In the genomic region with DNA sequence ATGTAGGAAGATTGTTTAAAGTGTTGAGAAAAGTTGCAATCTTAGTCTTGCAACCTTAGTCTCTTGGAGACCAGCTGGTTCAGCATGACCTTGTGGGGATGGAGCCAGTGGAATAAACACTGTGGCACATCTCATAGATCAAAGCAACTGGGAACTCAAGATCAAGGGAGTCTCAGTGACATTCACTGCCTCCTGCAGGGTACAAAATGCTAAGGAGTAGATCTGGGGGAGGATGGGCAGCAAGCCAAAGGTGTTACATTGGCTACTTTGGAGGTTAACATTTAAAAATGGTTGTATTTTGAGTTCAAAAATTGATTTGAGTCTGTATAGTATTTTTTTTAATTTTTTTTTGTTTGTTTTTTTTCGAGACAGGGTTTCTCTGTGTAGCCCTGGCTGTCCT, we compare ENCODE assay signal across 13 mouse cellular contexts. TPM values are rescaled to one million over a fixed set of nuclear protein-coding genes. Genes with fewer than 3 reads are reported as not detected.
DNase-seq lines count a peak whose midpoint lies in the region.
"Had no signal": no experiment of that assay in that cellular context is flagged by ENCODE, and none has a peak within 500 bp of the region (broad histone marks: within the 10 kb centered on the region; RNA-seq: fewer than 3 reads in every experiment).

No protein-coding gene starts in this region.

- DNase-seq in adrenal gland, adult 2 months = peak; percentile 10
- DNase-seq in adrenal gland, postnatal 4 days (ENCODE audit: low spot score in 2 of 2) = no peak
- DNase-seq in adrenal gland, postnatal 36 days = peak; percentile 7 to 43
- DNase-seq in adrenal gland, postnatal 10 days = no peak
- DNase-seq in testis, postnatal 14 days (ENCODE audit: low spot score) = peak; percentile 62
- DNase-seq in thymus, postnatal 36 days = no peak
- DNase-seq: cerebellum, adult 11 months; cerebellum, adult 18-20 months; cerebellum, adult 8-10 months; cerebellum, adult 9-11 months; cerebellum, postnatal 14 days; cerebellum, postnatal 36 days; embryo, embryonic 11 days had no signal

RNA-seq across cellular contexts. Expression of a gene that starts 33.5 kb away (rescaled TPM):
- total RNA-seq in adrenal gland, adult 2 months (2021) = 100 to 1,000 TPM; 187 to 204 TPM
- 94.7 and 142 TPM in 2 replicates for polyA plus RNA-seq in adrenal gland, adult 2 months (2012; rRNA removed)
- 100 to 1,000 TPM; 225 to 235 TPM for total RNA-seq in adrenal gland, postnatal 4 days (2021)
- 100 to 1,000 TPM; 168 to 216 TPM for total RNA-seq in adrenal gland, postnatal 36 days (2021)
- 100 to 1,000 TPM; 121 to 151 TPM for total RNA-seq in adrenal gland, postnatal 10 days (2021)

Comparison
In these comparisons a context has a peak if more than half of its experiments do, and no peak if none do; other contexts are left out.
1. DNase-seq: peak in adrenal gland, adult 2 months (single experiment), adrenal gland, postnatal 36 days (2 of 2) and testis, postnatal 14 days (single experiment); none in adrenal gland, postnatal 4 days (0 of 2), adrenal gland, postnatal 10 days (single experiment) and thymus, postnatal 36 days (0 of 2).